In the genomic region with DNA sequence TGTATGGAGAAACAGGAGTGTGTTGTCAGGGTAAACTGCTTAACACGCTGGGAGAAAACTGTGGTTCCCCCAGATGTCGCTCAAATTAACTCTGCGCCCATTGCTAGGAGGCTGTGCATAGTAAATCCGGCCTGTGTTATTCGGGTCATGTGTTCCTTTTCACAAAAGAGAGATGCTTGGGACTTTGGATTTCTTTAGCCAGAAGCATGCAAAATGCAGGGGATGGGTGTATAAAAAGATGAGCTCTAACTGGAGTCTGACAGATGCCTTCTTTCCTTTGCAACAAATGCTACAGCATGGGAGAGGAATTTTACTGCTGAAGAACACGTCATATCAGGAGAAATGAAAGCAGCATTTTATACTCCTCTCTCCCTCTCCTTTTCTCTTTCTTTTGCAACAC, we compare ENCODE assay signal across 26 mouse cellular contexts.
DNase-seq lines count a peak whose midpoint lies in the region; ATAC-seq lines count a peak whose summit lies in the region.
"Had no signal": no experiment of that assay in that cellular context is flagged by ENCODE, and none has a peak within 500 bp of the region (broad histone marks: within the 10 kb centered on the region; RNA-seq: fewer than 3 reads in every experiment).

No protein-coding gene starts in this region.

- WGBS in hindbrain, embryonic 13.5 days: 62% methylated on average over 6 of the region's 6 CpGs
- 75% methylated on average over 6 of the region's 6 CpGs for WGBS in hindbrain, embryonic 11.5 days

- H3K9me3 ChIP-seq in hindbrain, embryonic 13.5 days: no peaks in the 10 kb centered on the region
- H3K9me3 ChIP-seq in hindbrain, embryonic 11.5 days (ENCODE audit: control insufficient read depth, low read length): no peaks in the 10 kb centered on the region
- H3K9me3 ChIP-seq: embryonic facial prominence, embryonic 13.5 days; hindbrain, embryonic 12.5 days had no signal

- 0 out of 2 replicates have a peak, but pooled peaks cover 10% of the 10 kb centered on the region for H3K36me3 ChIP-seq in hindbrain, embryonic 13.5 days
- no peaks in the 10 kb centered on the region for H3K36me3 ChIP-seq in hindbrain, embryonic 11.5 days (ENCODE audit: control insufficient read depth, insufficient read depth, low read length)

- intact Hi-C loops in left cerebral cortex, postnatal 25 days (cut with DNase I): no loop called here
- intact Hi-C loops in gastrocnemius, postnatal 14 days (cut with DNase I; ENCODE audit: low total_unique reads): no loop called here

- no peak overlapping the region for H3K4me2 ChIP-seq in hindbrain, embryonic 13.5 days
- H3K4me2 ChIP-seq in hindbrain, embryonic 11.5 days (replicated peaks; ENCODE audit: low read depth, low read length): no peak overlapping the region
- H3K4me2 ChIP-seq: embryonic facial prominence, embryonic 13.5 days; hindbrain, embryonic 12.5 days had no signal

- no peaks in the 10 kb centered on the region; the same call in 1 of the 2 replicates for H3K27me3 ChIP-seq in hindbrain, embryonic 13.5 days
- H3K27me3 ChIP-seq in hindbrain, embryonic 11.5 days (ENCODE audit: control insufficient read depth, insufficient read depth, low read length): no peaks in the 10 kb centered on the region
- H3K27me3 ChIP-seq: embryonic facial prominence, embryonic 13.5 days; hindbrain, embryonic 12.5 days had no signal

- no peak for DNase-seq in hindbrain, embryonic 11.5 days (ENCODE audit: low spot score)
- DNase-seq in left cerebral cortex, postnatal 25 days (ENCODE audit: low spot score in 2 of 2): peak; percentile 21 to 71
- DNase-seq in left cerebral cortex, adult 18-20 months (ENCODE audit: low spot score in 2 of 2): no peak
- peak; percentile 37 to 45 for DNase-seq in layer of hippocampus, postnatal 14 days (ENCODE audit: low spot score in 2 of 2)
- no peak for DNase-seq in gastrocnemius, postnatal 14 days
- DNase-seq: adrenal gland, postnatal 25 days; B cell, adult 2 months; cerebellum, adult 18-20 months; cerebellum, postnatal 10 days; gastrocnemius, postnatal 10 days; heart, postnatal 14 days; kidney, adult 9 months; kidney, postnatal 14 days; liver; lung, adult 2 months; lung, postnatal 10 days; midbrain, embryonic 14.5 days; right cerebral cortex, postnatal 4 days had no signal

- no peak overlapping the region for H3K9ac ChIP-seq in hindbrain, embryonic 13.5 days
- no peak overlapping the region for H3K9ac ChIP-seq in hindbrain, embryonic 11.5 days (ENCODE audit: low read depth, low read length)
- H3K9ac ChIP-seq: embryonic facial prominence, embryonic 13.5 days; hindbrain, embryonic 12.5 days; liver, embryonic 14.5 days had no signal

- H3K4me3 ChIP-seq in hindbrain, embryonic 13.5 days: no peak overlapping the region
- H3K4me3 ChIP-seq in hindbrain, embryonic 11.5 days (ENCODE audit: low read depth, low read length): no peak overlapping the region
- H3K4me3 ChIP-seq: embryonic facial prominence, embryonic 13.5 days; hindbrain, embryonic 12.5 days had no signal

- ATAC-seq in hindbrain, embryonic 13.5 days (ENCODE audit: low FRiP score): no peak
- no peak for ATAC-seq in hindbrain, embryonic 11.5 days (ENCODE audit: low FRiP score)
- ATAC-seq: forebrain, embryonic 14.5 days; intestine, postnatal 0 days had no signal

- peaks cover 34% of the 10 kb centered on the region for H3K4me1 ChIP-seq in hindbrain, embryonic 13.5 days (replicated peaks)
- no peaks in the 10 kb centered on the region for H3K4me1 ChIP-seq in hindbrain, embryonic 11.5 days (replicated peaks; ENCODE audit: control insufficient read depth, insufficient read depth, low read length)

- H3K27ac ChIP-seq in hindbrain, embryonic 13.5 days: 0 out of 2 replicates have a peak overlapping the region, but pooled peaks have one; percentile 8
- no peak overlapping the region for H3K27ac ChIP-seq in hindbrain, embryonic 11.5 days (ENCODE audit: low read depth, low read length)
- H3K27ac ChIP-seq: embryonic facial prominence, embryonic 13.5 days; hindbrain, embryonic 12.5 days; liver, embryonic 14.5 days; macrophage; stomach, postnatal 0 days had no signal

Comparison
In these comparisons a context has a peak if more than half of its experiments do, and no peak if none do; other contexts are left out.
1. DNase-seq: peak in left cerebral cortex, postnatal 25 days (2 of 2) and layer of hippocampus, postnatal 14 days (2 of 2); none in hindbrain, embryonic 11.5 days (single experiment), left cerebral cortex, adult 18-20 months (0 of 2) and gastrocnemius, postnatal 14 days (single experiment).